Mouse (Mus musculus) E14TG2a.4 (cell line): ENCODE measurements around the gene Pde5a.

Source experiments
- CTCF ChIP-seq: conservative IDR thresholded peaks from 2 replicates; pipeline ENCODE4 v1.5.1; 2014; ENCODE audit warnings: low read length
- NANOG ChIP-seq: IDR thresholded peaks from 2 replicates; pipeline ENCODE4 v1.6.1; 2014; ENCODE audit warnings: borderline replicate concordance, low read length, mixed read lengths
- POU5F1 ChIP-seq: IDR thresholded peaks from 2 replicates; pipeline ENCODE4 v1.6.1; 2014; ENCODE audit warnings: low read length, borderline replicate concordance

GRCm38 (mm10) chr3:122800050-122800449, 71.3 kb downstream of the Pde5a start:
- TF ChIP-seq CTCF (no peak), NANOG (no peak), POU5F1 (no peak)
